Mouse (Mus musculus) myocyte (in vitro differentiated cells): ENCODE results near the gene Xrcc4.

ENCODE experiments used
- E2F4 ChIP-seq: IDR thresholded peaks from one replicate; pipeline ENCODE4 v1.6.1; 2011; ENCODE audit warnings: mild to moderate bottlenecking, control low read depth, moderate library complexity; ENCODE audit not compliant: insufficient read depth
- MAX ChIP-seq: IDR thresholded peaks from one replicate; pipeline ENCODE4 v1.6.1; 2011; ENCODE audit warnings: low read depth, mild to moderate bottlenecking, control low read depth
- MYOD1 ChIP-seq, 3 experiments: IDR thresholded peaks; one replicate each; pipeline ENCODE4 v1.6.1; 2011; ENCODE audit warnings: control low read depth in 2 of 3, low read depth in 2 of 3, mild to moderate bottlenecking in 2 of 3, moderate library complexity in 1 of 3; ENCODE audit not compliant: insufficient read length in 2 of 3, control insufficient read depth in 1 of 3
- POLR2A ChIP-seq: IDR thresholded peaks from one replicate; pipeline ENCODE4 v1.6.1; 2011; ENCODE audit warnings: low read depth, mild to moderate bottlenecking, control low read depth, moderate library complexity; ENCODE audit not compliant: insufficient read length
- POLR2AphosphoS2 ChIP-seq: IDR thresholded peaks from one replicate; pipeline ENCODE4 v1.6.1; 2011; ENCODE audit warnings: low read depth, control low read depth; ENCODE audit not compliant: insufficient read length

DNA sequence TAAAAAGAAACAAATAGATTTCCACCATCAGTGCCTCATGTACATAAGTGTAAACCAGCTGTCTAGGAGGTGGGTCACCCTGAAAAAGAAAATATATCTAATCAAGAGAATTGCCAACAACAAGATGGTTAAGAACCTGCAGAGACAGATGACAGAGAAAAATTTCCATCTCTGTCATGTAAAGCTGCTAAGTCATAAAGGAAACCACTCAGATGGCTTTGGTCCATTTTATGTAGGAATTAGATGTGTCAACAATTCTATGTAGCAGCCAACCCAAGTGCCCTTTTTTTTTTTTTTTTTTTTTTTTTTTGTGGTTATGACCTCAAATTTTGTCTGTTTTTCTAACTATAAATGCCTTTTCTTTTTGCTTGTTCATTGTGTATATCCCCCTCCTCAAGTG is 12.1 kb upstream of the Xrcc4 start:
- TF ChIP-seq POLR2A (no peak), POLR2AphosphoS2 (no peak), MYOD1 (IDR thresholded peaks at IDR 0.05; ENCODE audit: control insufficient read depth in 1 of 3, insufficient read length in 2 of 3, low read depth in 2 of 3) (no peak), E2F4 (no peak), MAX (no peak)
